Mouse (Mus musculus) kidney, postnatal 4 days (tissue): ENCODE data around the gene Mgarp.
"Not testable (repeated sequence)": the region's sequence is repeated elsewhere in the genome, so short reads cannot be mapped to it uniquely, and the experiment has no call there.

ENCODE experiments used
- DNase-seq, 2 experiments: peaks; one replicate each; pipeline ENCODE4 v3.0.0; 2021; ENCODE audit warnings: mixed read lengths in 2 of 2

Mgarp gene

DNA sequence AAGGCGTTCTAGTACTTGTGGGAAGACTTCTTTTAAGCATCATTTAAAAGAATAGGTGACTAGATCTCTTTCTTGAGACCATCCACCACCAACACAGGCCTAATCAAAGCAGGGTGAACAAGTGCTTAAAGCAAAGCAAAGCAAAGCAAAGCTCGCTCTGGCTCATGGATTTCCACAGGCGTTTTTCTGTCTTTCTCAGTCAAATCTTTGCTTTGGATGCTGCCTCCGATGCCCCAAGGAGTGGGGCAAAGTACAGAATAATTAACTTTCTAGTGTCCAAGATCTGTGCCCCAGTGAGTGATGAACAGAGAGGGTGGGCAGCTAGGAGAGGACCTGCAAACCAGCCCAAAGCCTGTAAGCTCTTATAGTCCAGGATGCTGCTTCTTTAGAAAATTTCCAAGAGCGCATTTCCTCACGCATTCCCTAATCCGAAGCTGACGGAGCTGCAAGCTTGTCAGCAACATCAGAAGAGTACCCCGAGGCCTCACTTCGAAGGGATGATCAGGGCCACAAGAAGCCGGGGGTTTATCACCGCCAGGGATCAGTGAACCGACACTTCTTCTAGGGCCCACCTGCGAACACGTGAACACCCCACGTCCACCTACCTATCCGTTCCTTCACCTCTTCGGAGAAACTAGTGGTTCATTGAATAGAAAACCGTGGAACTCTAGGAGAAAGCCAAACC lies 935 bp downstream of the Mgarp start:
- DNase-seq, result no peak

DNA sequence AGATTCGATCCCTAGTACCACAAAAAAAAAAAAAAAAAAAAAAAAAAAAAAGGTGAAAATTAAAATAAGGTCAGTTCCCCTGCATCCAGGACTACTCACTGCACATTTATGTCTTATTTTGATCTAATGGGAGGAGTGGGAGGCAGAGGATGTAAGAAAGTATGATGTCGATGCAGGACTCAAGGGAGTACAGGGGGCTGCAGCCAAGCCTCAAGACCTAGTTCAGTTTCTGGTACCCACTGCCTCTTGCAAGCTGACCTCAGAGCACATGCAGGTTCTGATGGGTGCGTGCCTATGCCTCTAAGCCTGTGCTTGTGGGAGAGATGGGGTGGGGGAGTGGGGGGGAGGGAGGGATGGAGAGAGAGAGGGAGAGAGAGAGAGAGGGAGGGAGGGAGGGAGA lies 1.7 kb downstream of the Mgarp start:
- DNase-seq, result no peak

DNA sequence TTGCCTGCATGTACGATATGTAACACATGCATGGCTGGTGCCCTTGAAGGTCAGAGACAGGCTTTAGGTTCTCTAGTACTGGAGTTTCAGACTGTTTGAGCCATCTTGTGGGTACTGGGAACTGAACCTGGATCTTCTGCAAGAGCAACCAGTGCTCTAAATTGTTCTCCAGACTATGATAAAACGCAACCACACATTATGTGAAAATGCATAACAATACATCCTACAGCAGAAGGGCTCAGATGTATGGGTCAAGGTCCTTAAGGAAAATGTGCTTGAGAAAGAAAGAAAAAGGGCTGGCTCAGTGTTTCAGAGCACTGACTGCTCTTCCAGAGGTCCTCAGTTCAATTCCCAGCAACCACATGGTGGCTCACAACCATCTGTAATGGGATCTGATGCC lies 2.9 kb downstream of the Mgarp start:
- DNase-seq, result no peak

DNA sequence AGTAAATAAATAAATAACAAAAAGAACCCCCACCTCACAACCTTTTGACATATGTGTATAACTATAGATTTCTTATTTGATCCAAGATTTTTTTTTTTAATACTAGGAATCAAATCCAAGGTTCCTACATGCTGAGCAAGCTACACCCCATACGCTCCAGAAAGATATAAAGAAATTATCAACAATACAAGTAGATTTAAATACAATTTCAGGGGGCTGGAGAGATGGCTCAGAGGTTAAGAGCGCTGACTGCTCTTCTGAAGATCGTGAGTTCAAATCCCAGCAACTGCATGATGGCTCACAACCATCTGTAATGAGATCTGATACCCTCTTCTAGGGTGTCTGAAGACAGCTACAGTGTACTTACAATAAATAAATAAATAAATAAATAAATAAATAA lies 3.5 kb downstream of the Mgarp start:
- DNase-seq, result not testable (repeated sequence)

GRCm38 (mm10) chr3:51391591-51391990 lies 4.9 kb downstream of the Mgarp start:
- no peak for DNase-seq

GRCm38 (mm10) chr3:51391095-51391494 lies 5.4 kb downstream of the Mgarp start:
- no peak for DNase-seq

GRCm38 (mm10) chr3:51388904-51389303 lies 7.6 kb downstream of the Mgarp start:
- no peak for DNase-seq

GRCm38 (mm10) chr3:51387868-51388381 lies 8.6 kb downstream of the Mgarp start:
- peak in 1 of 2 experiments; percentile 38 for DNase-seq

DNA sequence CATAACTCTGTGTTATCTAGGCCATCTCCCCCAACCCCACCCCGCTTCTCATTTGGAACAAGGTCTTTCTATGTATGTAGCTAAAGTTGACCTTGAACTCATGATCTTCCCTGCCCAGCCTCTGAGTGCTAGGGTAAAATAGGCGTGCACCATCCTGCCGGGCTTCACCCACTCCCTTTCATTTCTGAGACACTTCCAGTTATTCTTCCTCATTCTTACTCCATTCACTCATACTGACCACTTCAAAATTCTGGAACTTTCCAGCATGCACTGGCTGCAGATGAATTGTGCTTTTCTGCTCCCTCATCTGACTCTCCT lies 9.4 kb downstream of the Mgarp start:
- no peak for DNase-seq

GRCm38 (mm10) chr3:51386441-51387133 lies 10.0 kb downstream of the Mgarp start:
- peak in 1 of 2 experiments; percentile 25 for DNase-seq

DNA sequence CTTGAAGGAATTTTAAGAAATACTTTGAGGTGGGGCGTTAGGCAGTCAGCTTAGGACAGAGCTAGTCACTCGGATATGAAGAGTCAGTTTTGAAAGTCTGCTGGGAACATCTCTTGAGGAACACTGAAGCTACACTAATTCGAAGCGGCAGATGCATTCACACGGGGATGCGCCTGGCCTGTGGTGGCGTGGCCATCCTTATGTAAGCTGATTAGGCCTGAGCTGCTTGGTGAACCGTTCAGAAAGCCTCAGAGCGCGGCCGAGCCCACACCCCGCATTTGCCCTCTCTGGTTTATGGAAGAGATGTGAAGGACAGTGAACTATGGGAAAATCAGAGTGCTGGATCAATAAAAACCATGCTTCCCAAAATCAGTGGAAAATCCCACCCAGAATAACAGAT lies 13.1 kb downstream of the Mgarp start:
- peak in 1 of 2 experiments; percentile 22 for DNase-seq

DNA sequence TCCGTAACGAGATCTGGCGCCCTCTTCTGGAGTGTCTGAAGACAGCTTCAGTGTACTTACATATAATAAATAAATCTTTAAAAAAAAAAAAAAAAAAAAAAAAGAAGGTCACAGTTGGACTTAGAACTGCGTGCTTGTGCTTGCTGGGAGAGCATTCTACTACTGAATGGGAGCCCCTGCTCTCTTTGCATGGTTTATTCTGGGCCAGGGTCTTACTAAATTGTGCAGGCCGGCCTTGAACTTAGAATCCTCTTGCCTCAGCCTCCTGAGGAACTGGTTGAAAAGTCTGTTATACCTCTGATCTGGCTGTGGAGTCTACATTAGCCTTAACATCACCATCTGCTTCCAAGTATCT lies 15.9 kb downstream of the Mgarp start:
- no peak for DNase-seq

DNA sequence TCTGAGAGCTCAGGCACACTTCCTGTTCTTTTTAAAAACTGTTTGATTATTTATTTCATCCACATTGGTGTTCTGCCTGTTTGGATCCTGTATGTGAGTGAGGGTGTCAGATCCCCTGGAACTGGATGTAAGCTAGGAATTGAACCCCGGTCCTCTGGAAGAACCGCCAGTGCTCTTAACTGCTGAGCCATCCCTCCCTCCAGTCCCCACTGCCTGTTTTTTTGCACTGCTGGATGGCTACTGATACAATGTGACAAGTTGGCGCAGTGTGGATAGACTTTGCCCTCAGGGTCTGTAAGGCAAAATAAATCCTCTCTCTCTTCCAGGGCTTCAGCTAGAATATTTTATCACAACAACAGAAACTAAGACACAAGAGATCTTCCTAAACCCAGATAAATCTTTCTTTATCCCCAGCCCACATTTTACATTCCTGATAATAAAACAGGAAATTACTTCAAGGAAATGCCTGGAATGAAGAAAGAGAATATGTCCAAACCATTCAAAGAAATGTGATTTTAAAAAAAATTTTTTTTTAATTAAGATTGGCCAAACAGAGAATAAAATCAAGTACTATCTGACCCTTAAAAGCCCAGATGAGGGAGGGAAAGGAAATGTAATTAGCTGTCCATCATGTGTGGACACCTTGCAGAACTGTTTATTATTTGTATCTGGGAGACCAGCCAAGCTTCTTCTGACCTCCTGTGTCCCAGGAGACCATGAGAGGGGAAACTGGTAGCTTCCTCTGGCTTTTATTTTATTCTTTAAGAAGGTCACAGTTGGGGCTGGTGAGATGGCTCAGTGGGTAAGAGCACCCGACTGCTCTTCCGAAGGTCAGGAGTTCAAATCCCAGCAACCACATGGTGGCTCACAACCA lies 16.5 kb downstream of the Mgarp start:
- DNase-seq, result peak; percentile 31 to 35

DNA sequence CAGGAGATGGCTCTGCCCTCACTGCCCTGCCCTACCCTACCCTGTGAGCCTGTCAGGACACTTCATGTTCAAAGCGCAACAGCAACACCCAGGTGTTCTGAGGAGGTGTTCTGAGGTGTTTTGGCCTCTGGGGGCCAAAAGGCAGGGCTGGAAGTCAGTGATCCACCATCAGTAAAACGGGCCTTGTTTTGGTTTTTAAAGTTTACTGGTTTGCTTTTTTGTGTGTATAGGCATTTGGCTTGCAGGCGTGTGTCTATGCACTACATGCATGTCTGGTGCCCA lies 17.9 kb downstream of the Mgarp start:
- no peak for DNase-seq

GRCm38 (mm10) chr3:51377878-51378664 lies 18.5 kb downstream of the Mgarp start:
- peak in 1 of 2 experiments; percentile 56 for DNase-seq

- DNase-seq, result peak; percentile 78 to 83
These were observed 21.0 kb downstream of the Mgarp start for GRCm38 (mm10) chr3:51375307-51376265.

DNA sequence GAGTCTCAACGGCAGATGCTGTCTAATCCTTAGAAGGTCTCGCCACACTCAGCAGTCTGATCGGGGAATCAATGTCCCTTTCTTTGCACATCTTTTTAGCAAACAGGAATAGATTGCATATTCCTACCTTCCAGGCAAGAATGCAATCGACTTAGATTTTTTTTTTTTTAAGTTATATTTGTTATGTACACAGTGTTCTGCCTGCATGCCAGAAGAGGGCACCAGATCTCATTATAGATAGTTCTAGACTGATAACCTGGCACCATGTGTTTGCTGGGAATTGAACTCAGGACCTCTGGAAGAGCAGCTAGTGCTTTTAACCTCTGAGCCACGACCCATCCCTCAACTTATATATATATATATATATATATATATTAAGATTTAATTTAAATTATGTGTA lies 23.0 kb downstream of the Mgarp start:
- DNase-seq, result no peak

GRCm38 (mm10) chr3:51372883-51373282 lies 23.7 kb downstream of the Mgarp start:
- DNase-seq, result no peak

GRCm38 (mm10) chr3:51371826-51372225 lies 24.7 kb downstream of the Mgarp start:
- DNase-seq, result no peak

DNA sequence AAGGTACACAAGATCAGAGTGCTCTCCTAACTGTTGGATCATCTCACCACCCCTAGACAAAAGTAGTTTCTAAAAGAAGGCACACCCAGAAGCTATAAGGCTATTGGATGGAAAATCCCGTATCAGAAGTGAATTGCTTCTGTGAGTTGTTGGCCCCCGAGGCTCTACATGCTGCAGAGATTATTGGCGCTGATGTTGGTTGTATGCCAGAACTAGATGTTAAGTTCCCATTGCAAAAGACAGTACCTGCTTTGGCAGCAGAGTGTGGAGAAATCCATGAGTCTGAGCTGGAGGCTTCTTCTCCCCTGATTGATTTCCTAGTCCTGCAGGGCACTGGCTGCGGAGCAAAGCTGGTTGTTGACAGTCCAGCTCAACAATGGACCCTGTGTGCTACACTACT lies 28.5 kb downstream of the Mgarp start:
- no peak for DNase-seq

DNA sequence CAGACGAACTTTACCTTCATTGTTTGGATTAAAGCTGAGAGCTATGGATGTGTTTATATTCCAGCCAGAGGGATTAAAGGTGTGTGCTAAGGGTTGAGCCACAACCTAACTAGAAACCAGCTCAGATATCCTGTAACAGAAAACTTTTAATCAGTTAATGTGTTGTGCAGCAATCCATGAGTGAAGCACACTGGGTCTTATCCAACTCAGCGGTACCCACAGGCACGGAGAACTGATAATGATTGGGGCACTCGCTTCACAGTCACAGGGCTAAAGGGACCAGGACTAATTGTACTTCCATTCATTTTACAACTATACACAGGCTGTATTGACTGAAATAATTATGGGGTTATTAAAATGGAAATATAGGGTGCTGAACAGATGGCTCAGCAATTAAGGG lies 29.6 kb downstream of the Mgarp start:
- no peak for DNase-seq

- DNase-seq, result no peak
These were observed 31.0 kb downstream of the Mgarp start for GRCm38 (mm10) chr3:51365517-51365882.
